Mouse (Mus musculus): ENCODE data around the gene Crygs. TPM values are rescaled to one million over a fixed set of nuclear protein-coding genes. Genes with fewer than 3 reads are reported as not detected.

Crygs gene
- total and polyA plus RNA-seq, 3 experiments, result not detected

- no peak for DNase-seq (ENCODE audit: low read depth, low spot score)
- H3K79me2 ChIP-seq (ENCODE audit: control insufficient read depth, insufficient read depth, low read length, poor library complexity), result no peaks in the 10 kb centered on the region
- no peak overlapping the region for H3K9ac ChIP-seq (ENCODE audit: control insufficient read depth, low read depth, low read length, poor library complexity, severe bottlenecking)
- peaks cover 0 to 4% of the 10 kb centered on the region in 2 experiments; a peak in 2 of 4 replicates for H3K4me1 ChIP-seq (ENCODE audit: control insufficient read depth in 1 of 2, insufficient read depth in 2 of 2, low read length in 2 of 2)
- H3K4me3 ChIP-seq (ENCODE audit: control insufficient read depth in 1 of 2, insufficient read depth in 1 of 2, low read depth in 2 of 2, low read length in 2 of 2), result no peak overlapping the region
- H3K27me3 ChIP-seq (ENCODE audit: control insufficient read depth in 1 of 2, insufficient read depth in 2 of 2, low read length in 2 of 2), result no peaks in the 10 kb centered on the region
- no peaks in the 10 kb centered on the region for H3K36me3 ChIP-seq (ENCODE audit: control insufficient read depth in 1 of 2, insufficient read depth in 2 of 2, low read length in 2 of 2)
- no peaks in the 10 kb centered on the region for H3K9me3 ChIP-seq (replicated peaks; ENCODE audit: insufficient read depth, low read length)
- H3K27ac ChIP-seq (ENCODE audit: control insufficient read depth, low read depth, low read length), result no peak overlapping the region
- TF ChIP-seq SMC3 (IDR thresholded peaks at IDR 0.05; ENCODE audit: low read depth, low read length) (no peak), CHD1 (IDR thresholded peaks at IDR 0.05; ENCODE audit: low read depth, low read length) (no peak), USF2 (IDR thresholded peaks at IDR 0.05; ENCODE audit: borderline replicate concordance in 1 of 2, insufficient read depth in 1 of 2, low read depth in 1 of 2, low read length in 2 of 2) (no peak), RAD21 (IDR thresholded peaks at IDR 0.05; ENCODE audit: low read depth, low read length) (no peak), MEF2A (IDR thresholded peaks at IDR 0.05; ENCODE audit: extremely low read depth, insufficient replicate concordance, low read depth, low read length, poor library complexity, severe bottlenecking) (no peak), MYC (IDR thresholded peaks at IDR 0.05; ENCODE audit: low read depth, low read length) (no peak), TAL1 (IDR thresholded peaks at IDR 0.05; ENCODE audit: low read length) (no peak)
Observed at GRCm38 (mm10) chr16:22800026-22800848, 11.1 kb downstream of the Crygs start.

GRCm38 (mm10) chr16:22798520-22798919, 12.9 kb downstream of the Crygs start:
- H3K9me3 ChIP-seq (replicated peaks; ENCODE audit: insufficient read depth, low read length), result no peaks in the 10 kb centered on the region

GRCm38 (mm10) chr16:22797521-22797920, 13.9 kb downstream of the Crygs start:
- peaks cover 0 to 4% of the 10 kb centered on the region in 2 experiments; a peak in 2 of 4 replicates for H3K4me1 ChIP-seq (ENCODE audit: control insufficient read depth in 1 of 2, insufficient read depth in 2 of 2, low read length in 2 of 2)
- H3K9ac ChIP-seq (ENCODE audit: control insufficient read depth, low read depth, low read length, poor library complexity, severe bottlenecking), result no peak overlapping the region
- H3K9me3 ChIP-seq (replicated peaks; ENCODE audit: insufficient read depth, low read length), result no peaks in the 10 kb centered on the region
- H3K36me3 ChIP-seq (ENCODE audit: control insufficient read depth in 1 of 2, insufficient read depth in 2 of 2, low read length in 2 of 2), result no peaks in the 10 kb centered on the region
- no peak for DNase-seq (ENCODE audit: low read depth, low spot score)
- no peaks in the 10 kb centered on the region for H3K79me2 ChIP-seq (ENCODE audit: control insufficient read depth, insufficient read depth, low read length, poor library complexity)
- H3K27ac ChIP-seq (ENCODE audit: control insufficient read depth, low read depth, low read length), result no peak overlapping the region
- H3K4me3 ChIP-seq (ENCODE audit: control insufficient read depth in 1 of 2, insufficient read depth in 1 of 2, low read depth in 2 of 2, low read length in 2 of 2), result no peak overlapping the region
- TF ChIP-seq MAFK (IDR thresholded peaks at IDR 0.05; ENCODE audit: borderline replicate concordance, low read depth, low read length) (no peak), ZC3H11A (IDR thresholded peaks at IDR 0.05; ENCODE audit: low read depth, low read length) (no peak), MYC (IDR thresholded peaks at IDR 0.05; ENCODE audit: low read depth, low read length) (no peak), GABPA (IDR thresholded peaks at IDR 0.05; ENCODE audit: low read depth, low read length) (no peak), SIN3A (IDR thresholded peaks at IDR 0.05; ENCODE audit: low read length) (no peak), BHLHE40 (IDR thresholded peaks at IDR 0.05; ENCODE audit: borderline replicate concordance, low read depth, low read length) (no peak), TBP (IDR thresholded peaks at IDR 0.05; ENCODE audit: low read depth, low read length) (no peak)
- H3K27me3 ChIP-seq (ENCODE audit: control insufficient read depth in 1 of 2, insufficient read depth in 2 of 2, low read length in 2 of 2), result no peaks in the 10 kb centered on the region

More at GRCm38 (mm10) chr16:22798520-22798919, 12.9 kb downstream of the Crygs start:
- Histone ChIP-seq H3K4me1 (ENCODE audit: control insufficient read depth in 1 of 2, insufficient read depth in 2 of 2, low read length in 2 of 2) (peaks cover 0 to 4% of the 10 kb centered on the region in 2 experiments; a peak in 2 of 4 replicates), H3K27me3 (ENCODE audit: control insufficient read depth in 1 of 2, insufficient read depth in 2 of 2, low read length in 2 of 2) (no peaks in the 10 kb centered on the region), H3K36me3 (ENCODE audit: control insufficient read depth in 1 of 2, insufficient read depth in 2 of 2, low read length in 2 of 2) (no peaks in the 10 kb centered on the region), H3K4me3 (ENCODE audit: control insufficient read depth in 1 of 2, insufficient read depth in 1 of 2, low read depth in 2 of 2, low read length in 2 of 2) (no peak overlapping the region), H3K27ac (ENCODE audit: control insufficient read depth, low read depth, low read length) (no peak overlapping the region), H3K9ac (ENCODE audit: control insufficient read depth, low read depth, low read length, poor library complexity, severe bottlenecking) (no peak overlapping the region), H3K79me2 (ENCODE audit: control insufficient read depth, insufficient read depth, low read length, poor library complexity) (no peaks in the 10 kb centered on the region)
- DNase-seq (ENCODE audit: low read depth, low spot score), result peak; percentile 65
- TF ChIP-seq SMC3 (IDR thresholded peaks at IDR 0.05; ENCODE audit: low read depth, low read length) (0 out of 2 replicates have a peak, but pooled peaks have one; percentile 5), CTCF (IDR thresholded peaks at IDR 0.05 in 2 of 3, conservative IDR thresholded peaks at IDR 0.05 in 1 of 3; ENCODE audit: control insufficient read depth in 1 of 3, insufficient read depth in 1 of 3, low read depth in 2 of 3, low read length in 3 of 3, poor library complexity in 1 of 3, severe bottlenecking in 1 of 3) (no peak)
